Mouse (Mus musculus) C2C12 (cell line): ENCODE results near the gene Zfp872.

Experiments
- CTCF ChIP-seq: IDR thresholded peaks from one replicate; pipeline ENCODE4 v1.5.1; 2011; ENCODE audit not compliant: control insufficient read depth, insufficient read depth, insufficient read length
- USF1 ChIP-seq: IDR thresholded peaks from one replicate; pipeline ENCODE4 v1.6.1; 2011; ENCODE audit warnings: low read depth, mild to moderate bottlenecking, control low read depth, moderate library complexity

- TF ChIP-seq CTCF (no peak), USF1 (no peak)
Measured at GRCm38 (mm10) chr9:22240001-22240400, 52.1 kb downstream of the Zfp872 start.
